Mouse (Mus musculus) heart, adult 2 months (tissue): ENCODE results near the gene Cradd.

ENCODE experiments used
- CTCF ChIP-seq: fragments of 200-600 bp; IDR thresholded peaks from 2 replicates; pipeline ENCODE4 v1.8.1; 2022; ENCODE audit warnings: antibody characterized with exemption, mild to moderate bottlenecking, moderate library complexity
- POLR2A ChIP-seq: fragments of 200-500 bp; IDR thresholded peaks from 2 replicates; pipeline ENCODE4 v1.6.1; 2011; ENCODE audit warnings: mild to moderate bottlenecking, low read depth, low read length, control low read depth; ENCODE audit not compliant: insufficient read depth

GRCm38 (mm10) chr10:95315801-95316474 lies 8.0 kb downstream of the Cradd start:
- TF ChIP-seq CTCF (no peak), POLR2A (no peak)
